Mouse (Mus musculus) mouse embryonic stem cell (cell line): ENCODE measurements around the gene S100a14.

Source experiments
- in situ Hi-C, 2 experiments: fragments of 300-500 bp; cut with MboI; formaldehyde crosslinking; loops; 1 replicate in 1 of 2; 3 replicates in 1 of 2; pipeline ENCODE4 v1.14.3; 2019 to 2020; ENCODE audit warnings: low sequenced_read_pairs in 2 of 2, low pct_unique_long_range_greater_than_20kb in 1 of 2, mixed read lengths in 1 of 2; ENCODE audit not compliant: unreplicated experiment in 1 of 2

Gene S100a14

GRCm38 (mm10) chr3:90576351-90577001 lies 49.8 kb downstream of the S100a14 start:
- in situ Hi-C loops: no loop called here
